ENCODE assay signal across 8 mouse cellular contexts in the genomic region with DNA sequence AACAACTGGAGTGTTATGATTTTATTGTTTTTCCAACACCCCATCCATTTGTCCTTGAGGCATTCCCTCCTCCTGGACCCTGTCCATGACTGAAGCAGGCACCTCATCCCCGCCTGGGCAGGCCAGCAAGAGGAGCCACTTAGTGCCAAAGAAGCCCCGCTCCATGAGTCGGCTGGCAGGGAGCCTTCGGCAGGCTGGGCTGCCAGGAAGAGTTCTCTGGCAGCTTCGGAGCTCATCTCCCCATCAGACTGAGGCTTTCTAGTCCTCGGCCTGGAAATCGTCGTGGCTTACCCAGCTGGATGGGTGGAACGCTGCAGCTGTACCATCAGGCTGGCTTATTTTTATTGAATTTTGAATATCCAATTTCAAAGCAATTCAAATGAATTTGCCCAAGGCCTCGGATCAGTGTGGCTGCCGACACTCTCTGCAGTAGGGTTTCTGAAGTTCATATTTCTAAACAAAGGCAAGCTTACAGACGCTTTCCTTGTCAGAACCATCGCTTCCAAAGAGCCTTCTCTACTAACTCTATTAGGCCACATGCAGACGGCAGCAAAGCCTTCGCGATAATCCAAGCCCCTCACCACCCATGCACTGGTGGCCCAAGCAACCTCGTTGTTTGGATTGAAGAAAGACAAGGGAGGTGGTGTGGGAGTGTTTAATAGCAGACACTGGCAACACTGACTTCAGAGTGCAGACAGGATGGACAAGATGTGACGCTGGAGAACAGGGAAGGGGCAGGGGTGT.
DNase-seq lines count a peak whose midpoint lies in the region; ATAC-seq lines count a peak whose summit lies in the region.
"Had no signal": no experiment of that assay in that cellular context is flagged by ENCODE, and none has a peak within 500 bp of the region (broad histone marks: within the 10 kb centered on the region; RNA-seq: fewer than 3 reads in every experiment).

No protein-coding gene starts in this region.

- H3K36me3 ChIP-seq in limb, embryonic 12.5 days: no peaks in the 10 kb centered on the region
- no peaks in the 10 kb centered on the region for H3K36me3 ChIP-seq in intestine, embryonic 15.5 days

- 56% methylated on average over 18 of the region's 18 CpGs for WGBS in limb, embryonic 12.5 days
- 58% methylated on average over 18 of the region's 18 CpGs for WGBS in intestine, embryonic 15.5 days

- peaks cover 13% of the 10 kb centered on the region for H3K4me1 ChIP-seq in limb, embryonic 12.5 days (replicated peaks)
- H3K4me1 ChIP-seq in intestine, embryonic 15.5 days (replicated peaks): 0 out of 2 replicates have a peak, but pooled peaks cover 2% of the 10 kb centered on the region

- H3K4me3 ChIP-seq in limb, embryonic 12.5 days (replicated peaks): no peak overlapping the region
- no peak overlapping the region for H3K4me3 ChIP-seq in intestine, embryonic 15.5 days (replicated peaks)
- H3K4me3 ChIP-seq: myocyte had no signal

- peak; percentile 81 for DNase-seq in brain, adult 2 months (ENCODE audit: low read depth, low spot score)
- peak; percentile 12 for DNase-seq in cerebellum, adult 8-10 months
- DNase-seq in gastrocnemius, postnatal 14 days: peak; percentile 47
- peak; percentile 86 for DNase-seq in right cerebral cortex, postnatal 10 days (ENCODE audit: low spot score in 2 of 2)

- H3K27ac ChIP-seq in limb, embryonic 12.5 days: 0 out of 2 replicates have a peak overlapping the region, but pooled peaks have one; percentile 41
- no peak overlapping the region for H3K27ac ChIP-seq in intestine, embryonic 15.5 days

- no peaks in the 10 kb centered on the region for H3K9me3 ChIP-seq in limb, embryonic 12.5 days
- no peaks in the 10 kb centered on the region for H3K9me3 ChIP-seq in intestine, embryonic 15.5 days

- no peak overlapping the region for H3K9ac ChIP-seq in limb, embryonic 12.5 days (replicated peaks)
- no peak overlapping the region for H3K9ac ChIP-seq in intestine, embryonic 15.5 days

- H3K4me2 ChIP-seq in limb, embryonic 12.5 days: no peak overlapping the region
- H3K4me2 ChIP-seq in intestine, embryonic 15.5 days (replicated peaks): no peak overlapping the region

- ATAC-seq in limb, embryonic 12.5 days (ENCODE audit: insufficient number of reproducible peaks, insufficient read depth, low FRiP score, low TSS enrichment, low read depth): no peak
- ATAC-seq in intestine, embryonic 15.5 days: no peak
- no peak for ATAC-seq in megakaryocyte progenitor cell, adult 5-6 weeks (replicated peaks; ENCODE audit: poor library complexity)

- intact Hi-C loops in gastrocnemius, postnatal 14 days (cut with DNase I; ENCODE audit: low total_unique reads): no loop called here

- H3K27me3 ChIP-seq in limb, embryonic 12.5 days: no peaks in the 10 kb centered on the region
- H3K27me3 ChIP-seq in intestine, embryonic 15.5 days (replicated peaks): no peaks in the 10 kb centered on the region

Comparison
In these comparisons a context has a peak if more than half of its experiments do, and no peak if none do; other contexts are left out.
1. DNase-seq: peak in every context shown above with its lines; median percentile 86 in right cerebral cortex, postnatal 10 days; 81 in brain, adult 2 months; 47 in gastrocnemius, postnatal 14 days; 12 in cerebellum, adult 8-10 months.